Mouse (Mus musculus) layer of hippocampus, adult 9-10 months (tissue): ENCODE results near the gene Olfr488.
"Not testable (repeated sequence)": the region's sequence is repeated elsewhere in the genome, so short reads cannot be mapped to it uniquely, and the experiment has no call there.

ENCODE experiments used
- DNase-seq: peaks from one replicate; pipeline ENCODE4 v3.0.0; 2022; ENCODE audit warnings: low spot score

Olfr488 gene

GRCm38 (mm10) chr7:108258247-108258646 lies at the start of gene Olfr488:
Gene Olfr488 (minus strand): TSS chr7:108258347.
- DNase-seq: no peak

- no peak for DNase-seq
These were observed 30.7 kb upstream of the Olfr488 start, which contains the start of gene Olfr490 for GRCm38 (mm10) chr7:108288834-108289233. Gene Olfr490 (minus strand): TSS chr7:108288934.

- DNase-seq: no peak
These were observed 24.6 kb downstream of the Olfr488 start for GRCm38 (mm10) chr7:108233551-108233950.

- not testable (repeated sequence) for DNase-seq
These were observed 43.6 kb downstream of the Olfr488 start, which contains the start of gene Olfr487 for GRCm38 (mm10) chr7:108214536-108214935. Gene Olfr487 (minus strand): TSS chr7:108214636.
